Mouse (Mus musculus) gastrocnemius, postnatal 4 days (tissue): ENCODE data around the gene Gm11037. TPM values are rescaled to one million over a fixed set of nuclear protein-coding genes. Genes with fewer than 3 reads are reported as not detected.

Experiments
- DNase-seq, 2 experiments: peaks; one replicate each; pipeline ENCODE4 v3.0.0; 2021 to 2022; ENCODE audit warnings: low spot score in 2 of 2, mixed read lengths in 2 of 2
- total RNA-seq, 2 experiments: library from RNA; stranded (reverse); gene quantifications; 2 replicates each; pipeline ENCODE4 v1.2.3; 2021

The Gm11037 gene
- total RNA-seq, 2 experiments from 2014 or later = not detected

DNA sequence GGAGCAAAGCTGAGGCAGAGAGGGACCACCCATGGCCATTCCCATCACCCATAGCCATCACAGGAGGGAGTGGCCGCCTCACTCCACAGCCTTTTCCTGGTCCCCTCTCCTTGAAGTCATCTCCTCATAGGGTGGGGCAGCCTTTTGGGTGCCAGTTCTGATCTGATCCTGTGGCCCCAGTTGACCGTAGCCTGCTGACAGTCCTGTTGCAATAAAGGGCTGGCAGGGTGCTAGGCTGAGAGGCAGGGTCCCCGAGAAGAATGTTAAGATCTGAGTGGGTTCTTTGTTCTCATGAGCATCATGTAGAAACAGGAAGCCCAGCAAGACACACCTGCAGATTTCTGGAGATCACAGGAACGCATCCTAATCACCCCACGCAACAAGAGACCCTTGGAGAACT, 5.1 kb upstream of the Gm11037 start:
- peak in 1 of 2 experiments; percentile 14 for DNase-seq

DNA sequence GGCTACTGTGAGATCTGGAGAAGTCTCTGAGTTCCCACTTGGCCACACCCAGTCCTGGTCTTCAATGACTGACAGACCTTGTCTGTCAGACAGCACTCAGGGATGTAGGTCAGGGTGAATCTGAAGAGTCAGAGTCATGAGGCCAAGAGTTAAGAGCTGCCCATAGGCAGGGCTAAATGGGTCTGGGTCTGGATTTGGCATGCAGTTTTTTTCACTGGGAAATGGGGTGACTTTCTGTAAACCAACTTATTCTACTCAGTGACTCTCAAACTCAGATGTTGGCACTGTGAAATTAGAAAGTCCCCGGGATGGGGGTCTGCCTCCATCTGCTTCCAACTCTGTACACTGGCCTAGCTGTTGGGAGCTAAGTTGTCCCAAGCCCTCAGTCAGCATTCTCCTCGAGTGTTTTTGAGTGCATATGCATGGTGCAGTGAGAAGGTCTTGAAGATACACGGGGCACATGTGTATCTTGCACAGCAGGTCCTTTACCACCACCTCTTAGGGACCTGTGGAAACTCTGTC, 4.6 kb upstream of the Gm11037 start:
- DNase-seq = peak in 1 of 2 experiments; percentile 13

DNA sequence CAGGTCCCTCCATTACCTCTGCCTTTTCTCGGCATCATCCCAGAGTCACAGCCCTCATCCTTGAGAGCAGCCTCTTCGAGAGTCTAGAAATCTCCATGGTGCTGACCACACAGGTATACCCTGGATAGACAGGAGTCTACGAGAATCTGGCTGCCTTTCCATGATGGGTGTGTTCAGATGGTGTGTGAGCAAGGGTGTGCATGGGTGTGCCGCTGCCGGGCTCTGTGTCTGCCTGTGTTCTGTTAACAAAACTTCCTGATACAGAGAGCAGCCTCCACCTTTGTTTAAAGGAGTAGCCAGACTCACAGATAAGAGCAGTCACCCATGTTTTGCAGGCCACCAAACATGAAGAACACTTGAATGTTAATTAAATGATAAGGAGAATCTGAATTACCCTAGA, 3.5 kb upstream of the Gm11037 start:
- peak in 1 of 2 experiments; percentile 11 for DNase-seq

DNA sequence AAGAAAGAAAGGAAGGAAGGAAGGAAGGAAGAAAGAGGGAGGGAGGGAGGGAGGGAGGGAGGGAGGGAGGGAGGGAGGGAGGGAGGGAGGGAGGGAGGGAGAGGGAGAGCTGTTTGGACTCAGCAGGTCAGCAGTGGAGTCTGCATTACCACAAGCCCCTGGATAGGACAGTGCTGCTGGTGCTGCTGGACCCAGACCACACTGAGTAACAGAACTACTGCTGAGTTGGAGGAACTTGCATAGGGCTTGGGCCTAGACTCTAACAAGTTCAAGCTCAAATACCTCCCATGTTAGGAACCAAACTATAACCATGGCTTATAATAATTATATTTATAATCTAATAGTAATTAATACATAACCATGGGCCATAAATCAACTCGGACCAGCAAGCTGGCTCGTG, 2.4 kb upstream of the Gm11037 start:
- no peak for DNase-seq

DNA sequence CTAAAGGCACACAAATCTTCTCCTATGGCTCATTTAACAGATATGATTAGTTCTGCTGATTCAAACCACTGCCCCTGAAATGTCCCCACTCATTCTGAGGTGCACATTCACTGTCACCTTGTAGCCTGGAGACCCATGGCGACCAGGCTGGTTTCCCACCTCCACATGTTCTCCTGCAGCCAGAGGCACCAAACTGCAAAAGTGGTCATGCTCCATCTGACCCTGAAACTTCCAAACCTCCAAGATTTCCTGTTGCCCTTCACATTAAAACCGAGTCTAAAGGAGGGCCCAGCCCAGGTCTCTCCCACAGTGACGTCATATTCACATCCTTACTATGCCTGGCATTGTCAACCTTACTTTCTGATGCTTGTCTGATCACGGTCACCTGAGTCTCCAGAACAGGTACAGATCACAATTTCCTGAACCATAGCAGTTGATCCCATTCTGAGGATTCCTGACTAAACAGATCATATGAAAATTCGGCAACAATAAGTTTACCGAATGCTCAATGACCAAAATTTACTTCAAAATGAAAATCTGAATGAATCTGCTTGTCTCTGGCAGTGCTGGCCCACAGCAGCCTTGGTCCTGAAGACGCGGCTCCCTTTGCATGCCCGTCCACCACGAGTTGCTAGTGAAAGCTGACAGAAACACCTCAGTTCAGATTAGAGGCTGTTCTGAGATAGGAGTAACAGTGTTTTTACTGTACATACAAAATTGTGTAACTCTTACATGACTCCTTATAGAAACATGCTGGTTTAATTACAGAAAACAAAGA, 997 bp upstream of the Gm11037 start:
- DNase-seq = peak in 1 of 2 experiments; percentile 9

DNA sequence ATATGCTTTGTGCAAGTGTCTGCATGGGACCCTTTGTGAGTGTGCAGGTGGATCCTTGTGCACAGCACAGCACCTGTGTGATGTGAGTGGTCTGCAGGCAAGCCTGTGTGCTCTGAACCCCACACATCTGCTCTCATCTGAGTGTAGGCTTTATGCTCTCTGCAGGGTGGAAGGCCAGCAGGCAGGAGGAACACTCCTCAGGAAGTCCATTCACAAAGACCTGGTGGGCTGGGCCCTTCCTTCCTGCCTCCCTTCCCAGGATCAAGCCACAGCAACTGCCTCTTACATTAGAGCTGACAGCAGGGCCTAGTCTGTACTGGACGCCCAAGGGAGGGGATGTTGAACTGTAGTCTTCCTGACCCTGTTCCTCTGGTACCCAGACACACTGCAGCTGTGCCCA, 1.1 kb downstream of the Gm11037 start:
- no peak for DNase-seq

DNA sequence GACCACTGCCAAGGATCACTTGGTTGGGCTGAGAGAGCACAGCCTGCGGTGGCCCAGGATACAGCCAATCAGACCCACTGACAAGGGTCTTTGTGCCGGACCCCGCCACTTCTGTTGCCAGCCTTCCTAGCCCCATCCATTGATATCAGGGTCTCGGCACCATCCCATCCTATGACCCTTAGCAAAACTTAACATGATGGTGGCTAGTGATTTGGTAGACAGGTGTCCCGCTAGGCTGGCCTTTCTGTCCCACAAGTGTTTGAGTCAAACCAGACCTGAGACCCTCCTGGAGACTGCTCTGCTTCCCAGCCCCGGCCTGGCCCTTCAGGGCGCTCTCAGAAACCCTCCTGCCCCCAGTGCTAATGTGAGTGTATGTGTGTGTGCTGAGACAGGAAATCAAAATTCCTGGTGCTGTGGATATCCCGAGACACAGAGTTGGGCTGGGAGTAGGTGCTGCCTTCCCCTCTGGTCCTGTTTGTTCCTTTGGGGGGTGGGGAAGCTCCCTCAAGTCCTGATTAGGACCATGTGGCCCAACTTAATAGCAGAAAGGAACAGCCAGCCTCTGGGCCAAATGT, 1.6 kb downstream of the Gm11037 start:
- no peak for DNase-seq

DNA sequence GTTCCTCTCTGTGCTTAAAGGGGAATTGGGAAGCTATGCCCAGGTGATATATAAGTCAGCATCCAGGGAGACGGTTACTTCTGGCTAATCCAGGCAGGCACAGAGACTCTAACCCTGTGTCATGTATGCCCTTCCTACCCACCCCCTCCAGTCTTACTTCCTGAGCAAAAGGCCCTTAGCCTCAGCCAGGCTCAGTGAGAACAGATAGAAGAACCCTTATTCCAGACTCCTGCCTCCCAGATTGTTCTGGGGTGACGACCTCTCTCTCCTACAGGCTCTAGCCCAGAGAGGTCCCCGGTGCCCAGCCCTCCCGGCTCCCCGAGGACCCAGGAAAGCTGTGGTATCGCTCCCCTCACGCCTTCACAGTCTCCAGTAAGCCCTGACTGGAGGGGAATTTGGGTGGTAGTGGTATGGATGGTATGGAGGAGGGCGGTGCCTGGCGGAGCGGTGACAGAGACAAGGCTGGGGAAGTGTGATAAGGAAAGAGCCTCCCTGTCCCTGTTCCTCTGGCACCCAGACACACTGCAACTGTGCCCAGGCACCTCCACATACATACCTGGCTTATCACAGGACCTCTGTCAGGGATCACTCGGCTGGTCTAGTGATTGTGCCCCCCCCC, 2.3 kb downstream of the Gm11037 start:
- no peak for DNase-seq

DNA sequence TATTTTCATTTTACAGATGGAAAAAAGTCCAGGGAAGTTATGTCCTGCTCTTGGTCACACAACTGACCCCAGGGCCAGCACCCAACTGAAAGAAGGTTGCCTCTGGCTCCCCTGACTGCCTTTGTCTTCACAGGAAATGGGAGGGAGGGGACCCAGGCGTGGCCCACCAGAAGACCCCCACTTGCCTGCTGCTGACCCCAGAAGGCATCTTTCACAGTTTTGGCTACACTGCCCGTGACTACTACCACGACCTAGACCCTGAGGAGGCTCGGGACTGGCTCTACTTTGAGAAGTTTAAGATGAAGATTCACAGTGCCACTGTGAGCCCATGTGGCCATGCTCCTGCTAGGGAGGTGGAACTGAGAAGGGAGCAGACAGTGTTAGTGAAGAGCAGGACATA, 5.0 kb downstream of the Gm11037 start:
- peak in 1 of 2 experiments; percentile 11 for DNase-seq

DNA sequence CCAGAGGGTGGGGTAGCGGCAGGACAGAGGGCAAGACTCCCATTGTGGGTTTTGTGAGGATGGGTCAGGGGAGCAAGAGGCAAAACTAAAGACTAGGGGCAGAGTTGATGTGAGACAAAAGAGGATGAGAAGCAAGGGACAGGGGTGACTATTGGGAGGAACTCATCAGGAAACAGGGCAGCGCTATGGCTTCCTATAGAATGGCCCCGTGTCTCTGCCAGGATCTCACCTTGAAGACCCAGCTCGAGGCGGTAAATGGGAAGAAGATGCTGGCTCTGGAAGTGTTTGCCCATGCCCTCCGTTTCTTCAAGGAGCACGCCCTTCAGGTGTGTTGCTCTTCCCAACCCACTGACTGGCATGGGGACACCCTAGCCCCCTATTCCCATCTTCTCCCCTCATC, 5.5 kb downstream of the Gm11037 start:
- DNase-seq = peak in 1 of 2 experiments; percentile 12

DNA sequence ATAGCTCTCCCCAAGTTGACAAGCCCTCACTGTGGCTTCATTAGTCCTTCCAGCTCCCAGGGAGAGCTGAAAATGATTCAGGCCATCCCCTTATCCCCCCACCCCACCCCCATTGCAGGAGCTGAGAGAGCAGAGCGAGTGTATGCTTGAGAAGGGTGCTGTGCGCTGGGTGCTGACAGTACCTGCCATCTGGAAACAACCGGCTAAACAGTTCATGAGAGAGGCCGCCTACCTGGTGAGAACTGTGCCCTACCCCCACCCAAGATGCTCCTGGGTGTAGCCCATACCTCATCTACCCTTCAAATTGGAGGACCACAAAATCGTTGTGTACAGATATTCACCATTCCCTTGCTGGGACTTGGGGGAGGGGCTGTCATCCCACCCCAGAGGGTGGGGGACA, 6.0 kb downstream of the Gm11037 start:
- peak in 1 of 2 experiments; percentile 15 for DNase-seq

DNA sequence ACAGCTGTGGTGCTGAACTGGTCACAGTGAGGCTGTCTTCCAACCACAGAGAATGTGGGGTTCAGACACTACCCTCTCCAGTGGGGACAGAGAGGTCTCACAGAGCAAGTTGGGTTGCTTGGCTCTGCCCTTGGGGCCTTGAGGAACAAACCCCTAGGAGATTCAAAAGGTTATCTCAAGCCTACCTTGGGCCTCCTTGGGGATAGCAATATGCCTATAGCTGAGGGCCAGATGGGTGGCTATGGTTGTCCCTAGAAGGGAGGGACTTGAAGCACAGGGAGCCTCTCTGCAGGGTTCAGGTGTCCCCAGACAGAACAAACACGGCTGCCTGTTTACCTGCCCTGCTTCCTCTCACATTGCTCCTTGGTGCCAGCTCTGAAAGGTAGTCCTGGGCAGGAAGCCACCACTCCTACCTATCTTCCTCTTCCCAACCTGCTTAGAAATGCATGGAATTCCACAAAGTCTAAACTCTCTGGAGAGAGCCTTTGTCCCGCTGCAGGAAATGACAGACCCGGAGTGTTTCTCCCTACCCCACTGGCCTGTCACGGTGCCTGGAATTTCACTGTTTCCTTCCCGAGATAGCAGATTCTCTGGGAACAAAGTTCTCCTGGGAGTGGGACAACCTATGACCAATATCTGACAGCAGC, 6.7 kb downstream of the Gm11037 start:
- peak in 1 of 2 experiments; percentile 15 for DNase-seq

DNA sequence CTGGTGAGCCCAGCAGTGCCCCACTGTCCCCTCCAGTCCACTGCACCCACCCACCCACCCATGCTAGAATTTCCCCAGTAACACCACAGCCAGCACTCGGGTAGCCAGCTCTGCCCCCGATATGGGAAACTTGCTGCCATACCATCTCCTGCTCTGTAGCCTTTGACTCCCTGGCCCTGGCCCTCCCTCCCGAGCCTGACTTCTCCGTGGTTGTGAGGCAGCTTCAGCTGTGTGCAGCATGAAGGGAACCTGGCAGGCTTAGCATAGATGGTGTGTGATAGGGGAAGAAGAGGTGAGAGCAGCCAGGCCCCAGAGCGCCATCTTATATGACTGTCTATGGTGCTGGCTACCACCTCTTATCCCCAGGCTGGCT, 7.2 kb downstream of the Gm11037 start:
- DNase-seq = peak in 1 of 2 experiments; percentile 9

DNA sequence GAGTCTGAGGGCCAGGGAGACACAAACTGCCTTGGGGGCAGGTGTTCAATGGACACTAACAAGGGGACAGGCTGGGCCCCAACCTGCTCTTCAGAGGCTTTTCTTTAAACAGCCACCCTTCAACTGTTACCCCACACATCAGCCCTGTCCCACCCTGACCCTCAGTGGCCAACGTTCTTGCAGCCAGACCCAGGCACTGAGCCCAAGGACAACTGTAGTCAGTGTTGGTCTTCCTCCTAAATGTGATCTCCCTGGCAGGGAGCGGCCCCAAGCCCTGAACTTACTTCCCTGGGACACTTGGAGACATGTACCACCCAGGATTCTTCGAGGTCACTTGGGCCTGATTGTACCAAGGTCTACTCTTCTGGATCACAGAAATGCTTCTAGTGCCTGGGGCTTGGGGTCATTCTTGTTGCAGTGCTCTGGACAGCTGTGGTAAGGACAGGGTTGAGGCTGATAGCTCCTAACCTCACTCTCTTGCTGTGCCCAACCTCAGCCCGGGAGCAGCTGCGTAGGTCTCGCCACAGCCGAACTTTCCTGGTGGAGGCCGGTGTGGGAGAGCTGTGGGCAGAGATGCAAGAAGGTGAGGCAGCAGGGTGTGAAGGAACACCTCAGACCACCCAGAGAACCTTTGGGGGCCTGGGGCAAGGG, 8.2 kb downstream of the Gm11037 start:
- DNase-seq = no peak

DNA sequence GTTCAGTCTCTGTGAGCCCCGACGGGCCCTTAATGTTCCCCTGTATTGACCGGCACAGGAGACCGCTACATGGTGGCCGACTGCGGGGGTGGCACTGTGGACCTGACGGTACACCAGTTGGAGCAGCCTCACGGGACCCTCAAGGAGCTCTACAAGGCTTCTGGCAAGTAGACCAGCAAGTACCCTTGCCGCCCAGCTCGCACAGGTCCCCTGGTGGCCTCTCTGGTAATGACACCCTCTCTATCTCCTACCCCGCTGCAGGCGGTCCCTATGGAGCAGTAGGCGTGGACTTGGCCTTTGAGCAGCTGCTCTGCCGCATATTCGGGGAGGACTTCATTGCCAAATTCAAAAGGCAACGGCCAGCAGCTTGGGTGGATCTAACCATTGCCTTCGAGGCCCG, 9.3 kb downstream of the Gm11037 start:
- peak; percentile 83 to 90 for DNase-seq

DNA sequence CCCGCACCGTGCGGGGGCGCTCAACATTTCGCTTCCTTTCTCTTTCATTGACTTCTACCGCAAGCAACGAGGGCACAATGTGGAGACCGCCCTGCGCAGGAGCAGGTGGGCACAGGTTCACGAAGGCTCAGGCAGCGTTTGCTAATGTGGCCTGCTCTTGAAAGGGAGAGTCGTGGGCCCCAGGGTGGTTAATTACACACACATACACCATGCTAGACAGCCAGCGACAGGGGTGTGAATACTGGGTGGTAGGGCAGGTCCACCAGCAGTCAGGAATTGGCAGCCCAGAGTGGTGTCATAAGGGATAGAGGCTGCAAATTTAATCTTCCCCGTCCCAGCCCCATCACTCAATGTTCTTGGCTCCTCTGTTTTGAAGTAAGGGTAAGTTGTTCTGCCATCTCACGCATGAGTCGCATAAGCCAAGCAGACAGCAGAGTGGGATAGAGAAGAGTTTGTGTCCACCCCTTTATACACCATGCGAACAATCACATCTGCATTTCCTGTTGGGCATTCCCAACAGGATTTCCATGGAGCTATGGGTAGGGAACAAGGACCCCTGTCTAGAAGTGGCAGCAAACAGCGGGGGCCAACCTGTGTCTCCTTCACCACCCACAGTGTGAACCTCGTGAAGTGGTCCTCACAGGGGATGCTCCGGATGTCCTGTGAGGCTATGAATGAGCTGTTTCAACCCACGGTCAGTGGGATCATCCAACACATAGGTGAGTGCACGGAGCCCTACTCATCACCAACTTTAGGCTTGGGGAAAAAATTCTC, 9.9 kb downstream of the Gm11037 start:
- DNase-seq = no peak

DNA sequence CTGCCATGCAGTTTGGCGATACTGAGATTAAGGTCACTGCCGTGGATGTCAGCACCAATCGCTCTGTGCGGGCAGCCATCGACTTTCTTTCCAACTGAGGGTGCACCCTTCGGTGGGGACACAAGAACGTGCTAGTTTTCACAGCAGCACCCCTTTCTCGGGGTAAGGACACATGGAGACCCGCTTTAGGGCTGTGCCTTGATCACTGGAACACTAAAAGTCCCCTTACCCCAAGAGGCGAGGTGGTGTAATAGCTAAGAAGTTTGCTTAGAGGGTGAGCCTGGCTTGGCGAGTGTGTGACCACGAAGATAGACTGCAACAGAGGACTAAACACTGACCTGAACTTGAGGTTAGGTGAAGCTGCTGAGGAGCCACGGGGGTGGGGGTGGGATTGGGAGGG, 11.8 kb downstream of the Gm11037 start:
- DNase-seq = no peak

DNA sequence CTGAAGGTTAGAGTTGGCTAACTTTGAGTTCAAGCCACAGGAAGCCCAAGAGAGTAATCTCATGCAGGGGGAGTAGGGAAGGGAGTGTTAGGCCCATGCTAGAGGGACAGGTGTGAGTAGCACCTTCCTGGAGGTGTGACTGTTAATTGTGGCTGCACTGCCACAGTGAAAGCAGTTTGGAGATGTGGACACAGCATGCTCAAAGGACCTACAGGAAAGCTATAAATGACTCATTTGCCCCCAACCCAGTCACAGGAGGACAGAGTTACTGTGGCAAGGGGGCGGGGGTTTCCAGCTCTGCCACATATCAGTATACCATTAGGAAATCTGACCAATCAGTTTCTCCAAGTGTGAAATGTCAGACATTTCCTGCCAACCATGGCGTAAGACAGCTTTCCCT, 12.2 kb downstream of the Gm11037 start:
- DNase-seq = no peak

DNA sequence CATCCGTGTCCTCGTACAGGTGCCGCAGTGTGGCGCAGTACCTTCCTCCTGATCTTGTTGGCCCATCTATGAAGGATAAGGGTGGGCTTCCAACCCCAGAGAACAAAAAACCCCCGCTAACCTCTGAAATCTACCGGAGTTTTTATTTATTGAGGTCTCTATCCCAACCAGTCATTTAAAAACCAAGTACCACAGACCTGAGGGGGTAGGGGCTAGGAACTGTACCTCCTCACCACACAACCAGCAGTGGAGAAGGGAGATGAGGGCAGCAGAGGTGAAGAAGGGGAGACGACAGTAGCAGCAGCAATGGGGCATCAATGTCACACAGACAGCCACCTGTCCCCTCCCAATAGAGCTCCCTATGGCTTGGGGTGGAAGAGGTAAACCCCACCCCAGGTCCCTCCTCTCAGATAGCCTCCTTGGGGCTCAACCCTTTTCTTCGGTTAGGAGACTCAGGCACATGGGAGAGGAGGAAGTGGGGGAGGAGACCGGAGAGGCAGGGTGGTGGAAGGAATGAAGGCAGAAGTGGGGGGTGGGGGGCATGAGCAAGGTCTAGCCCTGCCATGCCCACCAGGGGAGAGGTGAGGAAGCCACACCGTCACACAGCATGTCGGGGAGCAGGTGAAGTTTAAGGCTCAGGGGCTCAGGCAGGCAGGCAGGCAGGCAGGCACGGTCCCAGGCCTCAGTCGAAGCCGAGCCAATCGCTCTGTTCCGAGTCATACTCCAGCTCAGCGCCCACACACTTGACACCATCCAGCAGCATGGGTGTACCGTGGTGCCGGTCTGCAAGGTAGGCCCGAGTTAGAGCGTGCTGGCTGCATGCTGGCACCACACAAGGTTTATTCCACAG, 13.1 kb downstream of the Gm11037 start:
- DNase-seq = no peak

DNA sequence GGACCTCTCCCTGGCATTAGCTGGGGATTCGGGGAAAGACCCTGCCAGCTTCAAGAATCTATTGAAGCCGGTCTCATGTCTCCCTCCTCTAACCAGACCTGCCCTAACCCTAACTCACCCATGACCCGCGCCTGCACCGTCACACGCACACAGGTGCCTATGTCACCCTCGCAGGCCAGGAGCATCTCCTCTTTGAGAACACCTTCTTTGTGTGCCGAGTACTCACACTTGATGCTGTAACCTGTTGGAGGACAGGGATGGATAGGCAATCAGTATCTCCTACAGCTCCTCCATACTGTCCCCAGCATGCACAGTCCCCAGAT, 13.7 kb downstream of the Gm11037 start:
- no peak for DNase-seq
